Mouse (Mus musculus) right cerebral cortex, postnatal 25 days (tissue): ENCODE data around the gene Frmd7.

ENCODE experiments used
- DNase-seq: peaks from one replicate; pipeline ENCODE4 v3.0.0; 2022

Frmd7 gene

GRCm38 (mm10) chrX:50850428-50851184, 91.9 kb downstream of the Frmd7 start:
- DNase-seq = no peak
